Mouse (Mus musculus): ENCODE measurements around the gene Trpc7.

GRCm38 (mm10) chr13:56815471-56815870, 80.3 kb downstream of the Trpc7 start:
- TF ChIP-seq EP300 (IDR thresholded peaks at IDR 0.05; ENCODE audit: low read depth) (no peak), CTCF (IDR thresholded peaks at IDR 0.05; ENCODE audit: low read depth) (no peak)
